Mouse (Mus musculus): Measurements from ENCODE around the gene Pip5k1b. TPM values are rescaled to one million over a fixed set of nuclear protein-coding genes. Genes with fewer than 3 reads are reported as not detected.

Gene Pip5k1b
- polyA plus RNA-seq, 1 experiment from 2014 or later: 2.3 TPM

- H3K27me3 ChIP-seq: no peaks in the 10 kb centered on the region
- no peak overlapping the region for H3K9ac ChIP-seq
- no peaks in the 10 kb centered on the region for H3K9me3 ChIP-seq (replicated peaks)
- peaks cover 7% of the 10 kb centered on the region; the same call in 1 of the 2 replicates for H3K4me1 ChIP-seq
- no peak overlapping the region for H3K4me3 ChIP-seq
- H3K27ac ChIP-seq: no peak overlapping the region
- no peak for ATAC-seq (ENCODE audit: low FRiP score)
- 67% methylated on average over 7 of the region's 7 CpGs for WGBS
- H3K36me3 ChIP-seq: no peaks in the 10 kb centered on the region; the same call in 1 of the 2 replicates
- peak overlapping the region; percentile 67 for H3K4me2 ChIP-seq (replicated peaks)
These were observed 274.2 kb downstream of the Pip5k1b start for GRCm38 (mm10) chr19:24281288-24281980.

DNA sequence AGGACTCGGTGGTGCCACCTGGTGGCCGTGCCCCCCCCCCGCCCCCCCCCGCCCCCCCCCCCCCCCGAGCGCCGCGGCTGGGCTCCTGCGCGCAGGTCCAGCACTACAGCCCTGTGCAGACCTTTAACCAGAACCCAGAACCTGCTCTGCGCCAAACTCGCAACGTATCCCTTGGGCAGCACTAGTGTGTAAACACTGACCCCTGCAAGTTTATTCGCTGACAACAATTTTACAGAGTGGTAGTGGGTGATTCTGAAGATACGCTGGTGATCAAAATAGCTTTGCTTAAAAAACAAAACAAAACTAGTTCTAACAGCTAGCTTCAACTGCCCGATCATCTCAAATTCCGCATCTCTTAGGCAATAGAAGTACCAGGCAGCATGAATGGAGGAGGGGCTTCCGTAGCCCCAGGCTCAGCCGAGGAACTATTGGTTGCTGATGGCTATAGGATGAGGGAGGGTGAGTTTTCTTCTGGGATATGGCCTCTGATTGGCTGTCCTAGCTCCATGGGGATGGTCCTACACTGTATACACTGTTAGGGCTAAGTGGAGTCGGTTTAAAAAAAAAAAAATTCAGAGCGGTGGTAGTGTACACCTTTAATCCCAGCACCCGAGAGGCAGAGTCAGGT lies 275.0 kb downstream of the Pip5k1b start, which contains the start of gene Fxn:
Gene Fxn (minus strand): TSS at position 5 of the 628 bp plus-strand sequence.
- ATAC-seq (ENCODE audit: low FRiP score): peak; percentile 95
- peaks cover 1% of the 10 kb centered on the region; the same call in 1 of the 2 replicates for H3K36me3 ChIP-seq
- peaks cover 7% of the 10 kb centered on the region; the same call in 1 of the 2 replicates for H3K4me1 ChIP-seq
- WGBS: 3% methylated on average over 13 of the region's 22 CpGs
- peak within 1 kb of the TSS; percentile 73 for H3K9ac ChIP-seq
- H3K27me3 ChIP-seq: no peaks in the 10 kb centered on the region
- H3K4me3 ChIP-seq: peak within 1 kb of the TSS; percentile 59
- H3K27ac ChIP-seq: peak within 1 kb of the TSS; percentile 85
- peak within 1 kb of the TSS; percentile 67 for H3K4me2 ChIP-seq (replicated peaks)
- no peaks in the 10 kb centered on the region for H3K9me3 ChIP-seq (replicated peaks)

- Histone ChIP-seq H3K4me1 (peaks cover 7% of the 10 kb centered on the region; the same call in 1 of the 2 replicates), H3K9ac (peak overlapping the region; percentile 73), H3K9me3 (replicated peaks) (no peaks in the 10 kb centered on the region), H3K27ac (peak overlapping the region; percentile 85), H3K4me2 (replicated peaks) (peak overlapping the region; percentile 67), H3K27me3 (no peaks in the 10 kb centered on the region), H3K4me3 (peak overlapping the region; percentile 59), H3K36me3 (peaks cover 3% of the 10 kb centered on the region; the same call in 1 of the 2 replicates)
- ATAC-seq (ENCODE audit: low FRiP score): peak; percentile 76
- WGBS: under 1% methylated on average over 69 of the region's 78 CpGs
These were observed 275.7 kb downstream of the Pip5k1b start for GRCm38 (mm10) chr19:24279706-24280600.

DNA sequence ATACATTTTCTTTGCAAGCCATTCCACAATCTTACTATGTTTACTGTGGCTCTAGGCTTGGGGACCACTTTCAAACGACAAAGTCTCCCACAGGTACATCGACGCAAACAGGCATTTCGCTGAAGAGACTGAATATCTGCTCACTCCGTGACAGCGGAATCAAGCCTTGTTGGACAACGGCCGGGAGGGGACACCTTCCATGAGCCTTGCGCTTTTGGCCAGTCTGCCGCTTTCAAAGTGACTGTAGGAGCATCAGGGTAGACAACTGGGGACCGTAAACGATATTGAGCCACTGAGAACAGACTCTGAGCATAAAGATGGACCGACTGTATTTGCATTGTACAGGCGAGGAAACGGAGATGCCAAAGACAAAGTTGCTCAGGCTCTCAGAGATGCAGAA lies 276.8 kb downstream of the Pip5k1b start:
- no peak overlapping the region for H3K9ac ChIP-seq
- H3K36me3 ChIP-seq: peaks cover 3% of the 10 kb centered on the region; the same call in 1 of the 2 replicates
- H3K4me1 ChIP-seq: peaks cover 7% of the 10 kb centered on the region; the same call in 1 of the 2 replicates
- no peaks in the 10 kb centered on the region for H3K9me3 ChIP-seq (replicated peaks)
- no peak for ATAC-seq (ENCODE audit: low FRiP score)
- H3K27me3 ChIP-seq: no peaks in the 10 kb centered on the region
- H3K4me2 ChIP-seq (replicated peaks): peak overlapping the region; percentile 67
- H3K27ac ChIP-seq: no peak overlapping the region
- WGBS: 93% methylated on average over 15 of the region's 15 CpGs
- H3K4me3 ChIP-seq: no peak overlapping the region

GRCm38 (mm10) chr19:24274281-24274680 lies 281.4 kb downstream of the Pip5k1b start:
- 67% methylated on average over 3 of the region's 3 CpGs for WGBS
- no peak overlapping the region for H3K4me3 ChIP-seq
- peaks cover 11% of the 10 kb centered on the region; the same call in 1 of the 2 replicates for H3K4me1 ChIP-seq
- no peak overlapping the region for H3K4me2 ChIP-seq (replicated peaks)
- H3K27ac ChIP-seq: no peak overlapping the region
- peaks cover 3% of the 10 kb centered on the region; the same call in 1 of the 2 replicates for H3K36me3 ChIP-seq
- H3K9me3 ChIP-seq (replicated peaks): no peaks in the 10 kb centered on the region
- no peak for ATAC-seq (ENCODE audit: low FRiP score)
- no peaks in the 10 kb centered on the region for H3K27me3 ChIP-seq
- H3K9ac ChIP-seq: no peak overlapping the region

DNA sequence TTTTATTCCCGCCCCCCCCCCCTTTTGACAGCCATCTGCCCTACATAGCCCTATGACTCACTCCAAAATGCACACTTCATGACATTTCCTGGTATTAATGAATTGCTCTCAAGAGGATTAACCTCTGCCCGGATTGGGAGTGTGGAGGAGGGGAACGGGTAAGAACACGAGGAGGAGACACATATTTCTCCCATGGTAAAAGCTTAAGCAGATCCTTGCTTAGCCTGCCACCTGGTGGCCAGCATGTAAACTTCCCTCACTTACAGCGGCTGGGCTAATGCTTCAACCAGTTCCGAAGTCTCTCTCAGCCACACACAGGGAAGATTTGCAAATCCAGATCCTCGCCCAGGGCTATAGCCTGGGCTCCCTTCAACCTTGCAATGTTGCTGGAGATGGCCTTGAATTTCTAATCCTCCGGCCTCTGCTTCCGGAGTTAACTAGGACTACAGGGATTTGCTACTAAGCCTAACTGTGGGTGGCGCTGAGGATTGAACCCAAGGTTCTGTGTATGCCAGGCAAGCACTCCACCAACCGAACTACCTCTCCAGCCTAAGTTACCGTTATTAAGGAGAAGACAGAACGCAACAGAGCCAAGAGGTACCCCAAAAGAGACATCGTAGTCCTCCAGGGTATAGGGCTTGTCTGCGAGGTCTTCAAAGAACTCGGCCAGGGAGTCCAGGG lies 283.8 kb downstream of the Pip5k1b start:
- H3K4me1 ChIP-seq: peaks cover 16% of the 10 kb centered on the region
- peak overlapping the region; percentile 38 for H3K4me2 ChIP-seq (replicated peaks)
- no peak overlapping the region for H3K4me3 ChIP-seq
- H3K9ac ChIP-seq: no peak overlapping the region
- H3K27ac ChIP-seq: no peak overlapping the region
- no peaks in the 10 kb centered on the region for H3K27me3 ChIP-seq
- H3K36me3 ChIP-seq: peaks cover 3% of the 10 kb centered on the region; the same call in 1 of the 2 replicates
- WGBS: 48% methylated on average over 16 of the region's 16 CpGs
- peak; percentile 79 for ATAC-seq (ENCODE audit: low FRiP score)
- H3K9me3 ChIP-seq (replicated peaks): no peaks in the 10 kb centered on the region

- Histone ChIP-seq H3K27ac (no peak overlapping the region), H3K27me3 (no peaks in the 10 kb centered on the region), H3K4me2 (replicated peaks) (peak overlapping the region; percentile 38), H3K4me1 (peaks cover 16% of the 10 kb centered on the region), H3K9ac (no peak overlapping the region), H3K9me3 (replicated peaks) (no peaks in the 10 kb centered on the region), H3K4me3 (no peak overlapping the region), H3K36me3 (0 out of 2 replicates have a peak, but pooled peaks cover 3% of the 10 kb centered on the region)
- ATAC-seq (ENCODE audit: low FRiP score): peak; percentile 58
- WGBS: 37% methylated on average over 7 of the region's 7 CpGs
These were observed 284.3 kb downstream of the Pip5k1b start for GRCm38 (mm10) chr19:24271326-24271725.

- 37% methylated on average over 4 of the region's 4 CpGs for WGBS
- Histone ChIP-seq H3K4me3 (no peak overlapping the region), H3K4me1 (peaks cover 16% of the 10 kb centered on the region), H3K36me3 (peaks cover 12% of the 10 kb centered on the region; the same call in 1 of the 2 replicates), H3K9me3 (replicated peaks) (no peaks in the 10 kb centered on the region), H3K4me2 (replicated peaks) (no peak overlapping the region), H3K27ac (no peak overlapping the region; the same call in 1 of the 2 replicates), H3K9ac (no peak overlapping the region), H3K27me3 (no peaks in the 10 kb centered on the region)
- peak; percentile 32; the same call in 1 of the 2 replicates for ATAC-seq (ENCODE audit: low FRiP score)
These were observed 287.1 kb downstream of the Pip5k1b start for GRCm38 (mm10) chr19:24268531-24268930.

DNA sequence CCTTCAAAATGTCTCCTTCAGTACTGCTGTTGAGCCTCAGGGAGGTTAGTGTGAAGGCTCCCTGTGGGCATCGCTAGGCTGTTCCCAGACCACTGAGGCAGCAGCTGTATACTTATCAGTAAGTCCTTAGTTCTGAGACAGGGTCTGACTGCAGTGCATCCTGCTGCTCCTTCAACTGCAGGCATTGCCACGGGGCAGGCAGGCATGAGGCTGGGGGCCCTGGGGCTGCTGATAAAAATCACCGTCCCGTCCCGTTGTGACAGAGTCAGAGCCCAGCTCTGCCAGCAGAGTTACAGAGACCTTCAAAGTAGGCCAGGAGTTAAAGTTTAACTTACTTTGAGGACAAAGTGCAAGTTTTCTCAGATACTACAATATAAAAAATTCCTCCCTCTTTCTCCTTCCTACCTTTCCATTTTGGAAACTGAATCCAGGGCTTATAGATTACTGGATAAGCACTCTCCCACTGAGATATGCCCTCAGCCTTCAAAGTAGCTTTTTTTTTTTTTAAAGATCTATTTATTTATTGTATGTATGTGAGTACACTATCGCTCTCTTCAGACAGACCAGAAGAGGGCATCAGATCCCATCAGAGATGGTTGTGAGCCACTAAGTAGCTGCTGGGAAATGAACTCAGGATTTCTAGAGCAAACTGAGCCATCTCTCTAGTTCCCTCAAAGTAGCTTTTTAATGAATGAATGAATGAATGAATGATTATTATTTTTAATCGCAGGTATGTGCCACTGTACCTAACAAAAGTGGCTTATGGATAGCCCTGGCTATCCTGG lies 289.4 kb downstream of the Pip5k1b start:
- Histone ChIP-seq H3K36me3 (peaks cover 12% of the 10 kb centered on the region; the same call in 1 of the 2 replicates), H3K27ac (no peak overlapping the region), H3K4me2 (replicated peaks) (no peak overlapping the region), H3K4me1 (peaks cover 12% of the 10 kb centered on the region), H3K27me3 (no peaks in the 10 kb centered on the region), H3K4me3 (no peak overlapping the region), H3K9ac (no peak overlapping the region), H3K9me3 (replicated peaks) (no peaks in the 10 kb centered on the region)
- 83% methylated on average over 7 of the region's 7 CpGs for WGBS
- no peak for ATAC-seq (ENCODE audit: low FRiP score)

- no peak overlapping the region for H3K9ac ChIP-seq
- ATAC-seq (ENCODE audit: low FRiP score): 0 out of 2 replicates have a peak, but pooled peaks have one; percentile 37
- no peaks in the 10 kb centered on the region for H3K27me3 ChIP-seq
- H3K4me1 ChIP-seq: peaks cover 13% of the 10 kb centered on the region; the same call in 1 of the 2 replicates
- 50% methylated on average over 7 of the region's 7 CpGs for WGBS
- peaks cover 12% of the 10 kb centered on the region; the same call in 1 of the 2 replicates for H3K36me3 ChIP-seq
- no peak overlapping the region for H3K4me3 ChIP-seq
- no peak overlapping the region for H3K4me2 ChIP-seq (replicated peaks)
- no peak overlapping the region for H3K27ac ChIP-seq
- H3K9me3 ChIP-seq (replicated peaks): no peaks in the 10 kb centered on the region
These were observed 290.7 kb downstream of the Pip5k1b start for GRCm38 (mm10) chr19:24264991-24265390.
